Mouse (Mus musculus) frontal cortex, adult (tissue): Measurements from ENCODE around the gene Hspa2.
A peak's percentile ranks its signal among the peaks of the same experiment; 100 is the strongest.
"Not testable (repeated sequence)": the region's sequence is repeated elsewhere in the genome, so short reads cannot be mapped to it uniquely, and the experiment has no call there.

Experiments used
- ATAC-seq: cut with Nextera tagmentation; 2 replicates; pipeline ENCODE4 v1.9.2; 2017; ENCODE audit warnings: mild to moderate bottlenecking, moderate library complexity, mixed read lengths; ENCODE audit not compliant: low TSS enrichment

Gene Hspa2

GRCm38 (mm10) chr12:76431431-76431830 is 27.5 kb downstream of the Hspa2 start:
- ATAC-seq: no peak

DNA sequence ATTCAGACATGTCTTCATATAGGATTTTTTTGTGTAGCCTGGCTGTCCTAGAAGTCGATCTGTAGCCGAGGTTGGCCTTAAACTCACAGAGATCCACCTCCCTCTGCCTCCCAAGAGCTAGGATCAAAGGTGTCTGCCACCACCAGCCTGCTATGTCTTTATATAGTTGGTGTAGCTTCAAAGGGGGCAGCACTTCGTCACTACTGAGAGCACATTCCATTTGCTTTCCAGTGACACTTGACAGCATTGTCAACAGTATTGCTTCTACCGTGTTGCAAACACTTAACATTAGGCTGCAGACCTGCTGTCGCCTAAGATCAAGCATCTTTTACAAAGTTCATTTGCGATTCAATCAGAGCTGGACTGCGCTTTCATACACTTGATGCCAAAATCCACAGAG is 30.1 kb downstream of the Hspa2 start:
- ATAC-seq: no peak

- no peak for ATAC-seq
These were observed 31.1 kb downstream of the Hspa2 start for GRCm38 (mm10) chr12:76435084-76435483.

GRCm38 (mm10) chr12:76435549-76435948 is 31.6 kb downstream of the Hspa2 start:
- ATAC-seq: no peak

DNA sequence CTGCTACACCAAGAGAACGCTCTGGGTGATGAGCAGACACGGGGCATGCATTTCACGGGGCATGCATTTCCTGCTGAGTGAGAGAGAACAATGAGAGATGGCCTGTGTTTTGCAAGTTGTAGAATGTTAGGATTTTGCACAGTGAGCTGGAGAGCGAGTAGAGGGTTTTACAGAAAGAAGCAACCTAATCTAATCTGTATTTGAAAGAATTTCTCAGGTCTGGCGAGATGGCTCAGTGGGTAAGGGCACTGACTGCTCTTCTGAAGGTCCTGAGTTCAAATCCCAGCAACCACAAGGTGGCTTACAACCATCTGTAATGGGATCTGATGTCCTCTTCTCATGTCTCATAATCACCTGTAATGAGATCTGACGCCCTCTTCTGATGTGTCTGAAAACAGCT is 39.5 kb downstream of the Hspa2 start:
- not testable (repeated sequence) for ATAC-seq

- ATAC-seq: 0 out of 2 replicates have a peak, but pooled peaks have one; percentile 62
These were observed 40.4 kb downstream of the Hspa2 start for GRCm38 (mm10) chr12:76444359-76444772.

- no peak for ATAC-seq
These were observed 40.9 kb downstream of the Hspa2 start for GRCm38 (mm10) chr12:76444862-76445261.

GRCm38 (mm10) chr12:76446201-76446600 is 42.2 kb downstream of the Hspa2 start:
- ATAC-seq: no peak

DNA sequence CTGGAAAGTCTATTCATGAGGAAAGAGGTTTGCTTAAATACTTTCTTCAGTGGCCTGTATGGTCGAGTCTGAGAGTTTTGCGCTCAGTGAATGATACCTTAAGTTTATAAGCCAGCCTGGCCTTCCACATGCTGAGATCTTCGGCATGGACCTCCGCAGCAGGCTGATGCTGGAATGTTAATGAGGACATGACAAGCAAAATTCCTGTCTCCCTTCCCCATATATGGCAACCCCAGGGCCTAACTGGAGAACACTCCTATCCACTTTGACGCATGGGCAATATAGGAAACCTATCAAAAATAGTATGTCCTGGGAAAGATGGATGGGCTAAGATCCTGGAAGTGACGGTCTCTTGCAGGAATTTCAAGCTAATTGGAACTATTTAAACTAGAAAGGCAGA is 44.2 kb downstream of the Hspa2 start:
- ATAC-seq: no peak

DNA sequence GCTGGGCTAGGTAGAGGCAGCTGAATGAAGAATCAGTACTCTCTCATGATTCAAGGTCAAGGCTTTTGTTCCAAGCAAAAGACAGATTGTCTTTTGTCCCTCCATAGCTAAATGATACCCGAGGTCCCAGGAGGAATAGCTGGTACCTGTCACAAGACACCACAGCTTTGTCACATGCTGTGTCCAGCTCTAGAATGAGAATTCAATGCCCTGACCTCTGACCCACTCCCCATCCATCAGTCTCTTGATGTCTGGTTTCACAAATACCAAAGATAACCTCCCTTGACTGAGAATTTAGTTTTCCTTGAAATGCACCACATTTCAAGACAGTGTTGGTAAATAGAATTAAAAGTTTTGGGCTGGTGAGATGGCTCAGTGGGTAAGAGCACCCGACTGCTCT is 48.2 kb downstream of the Hspa2 start:
- no peak for ATAC-seq
